Mouse (Mus musculus) erythroid progenitor cell, adult 5-6 weeks (primary cell): Measurements from ENCODE around the gene Vgll4. TPM values are rescaled to one million over a fixed set of nuclear protein-coding genes. Genes with fewer than 3 reads are reported as not detected.
A peak's percentile ranks its signal among the peaks of the same experiment; 100 is the strongest.

ENCODE experiments used
- ATAC-seq: replicated peaks from 2 replicates; pipeline ENCODE4 v1.8.0; 2016; ENCODE audit warnings: moderate number of reproducible peaks, mild to moderate bottlenecking, moderate TSS enrichment, inconsistent platforms; ENCODE audit not compliant: poor library complexity, low FRiP score, severe bottlenecking
- total RNA-seq, 2 experiments: library from RNA; stranded (forward) in 1 of 2; stranded (reverse) in 1 of 2; fragments of 150-400 nt in 1 of 2; fragments of 186-747, 209-891 nt in 1 of 2; gene quantifications; 2 replicates each; pipeline versions ENCODE4 v1.2.3 to v1.2.4; 2015 to 2017; ENCODE audit warnings: low replicate concordance in 2 of 2

The Vgll4 gene
- total RNA-seq, 2 experiments from 2014 or later = 3.3 to 6.7 TPM

- ATAC-seq = 0 out of 2 replicates have a peak, but pooled peaks have one; percentile 53
These were observed 47.3 kb downstream of the Vgll4 start for GRCm38 (mm10) chr6:114922355-114923096.

DNA sequence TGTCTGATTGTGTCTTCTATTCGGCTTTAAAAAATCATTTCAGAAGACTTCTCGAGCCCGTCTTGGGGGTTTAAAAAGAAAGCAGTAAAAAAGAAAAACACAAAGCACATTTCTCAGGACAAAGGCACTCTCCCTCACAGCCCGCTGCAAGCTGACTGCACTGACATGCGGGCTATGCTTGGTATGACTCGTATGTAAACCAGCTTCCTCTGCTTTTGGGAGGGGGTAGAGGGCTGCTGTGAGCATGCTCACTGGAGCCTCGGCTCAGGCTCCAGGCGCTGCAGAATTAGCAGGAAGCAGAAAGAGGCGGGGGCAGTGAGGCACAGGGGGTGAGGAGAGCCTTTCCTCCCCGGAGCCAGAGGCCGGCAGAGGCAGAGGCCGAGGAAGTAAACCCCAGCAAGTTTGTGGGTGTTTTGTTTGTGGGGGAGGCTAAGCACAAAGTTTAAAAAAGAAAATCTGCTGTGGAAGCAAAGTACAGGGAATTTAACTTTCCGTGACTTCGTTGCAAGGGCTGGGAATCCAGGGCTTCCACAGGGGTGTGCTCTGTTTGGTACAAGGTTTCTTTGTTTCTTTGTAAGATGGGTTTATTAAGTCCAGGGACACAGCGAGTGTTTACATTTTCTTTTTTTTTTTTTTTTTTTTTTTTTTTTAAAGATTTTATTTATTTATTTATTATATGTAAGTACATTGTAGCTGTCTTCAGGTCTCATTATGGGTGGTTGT is 48.0 kb downstream of the Vgll4 start:
- ATAC-seq = peak; percentile 50; the same call in 1 of the 2 replicates

GRCm38 (mm10) chr6:114920523-114921445 is 49.0 kb downstream of the Vgll4 start:
- ATAC-seq = peak; percentile 51; the same call in 1 of the 2 replicates

DNA sequence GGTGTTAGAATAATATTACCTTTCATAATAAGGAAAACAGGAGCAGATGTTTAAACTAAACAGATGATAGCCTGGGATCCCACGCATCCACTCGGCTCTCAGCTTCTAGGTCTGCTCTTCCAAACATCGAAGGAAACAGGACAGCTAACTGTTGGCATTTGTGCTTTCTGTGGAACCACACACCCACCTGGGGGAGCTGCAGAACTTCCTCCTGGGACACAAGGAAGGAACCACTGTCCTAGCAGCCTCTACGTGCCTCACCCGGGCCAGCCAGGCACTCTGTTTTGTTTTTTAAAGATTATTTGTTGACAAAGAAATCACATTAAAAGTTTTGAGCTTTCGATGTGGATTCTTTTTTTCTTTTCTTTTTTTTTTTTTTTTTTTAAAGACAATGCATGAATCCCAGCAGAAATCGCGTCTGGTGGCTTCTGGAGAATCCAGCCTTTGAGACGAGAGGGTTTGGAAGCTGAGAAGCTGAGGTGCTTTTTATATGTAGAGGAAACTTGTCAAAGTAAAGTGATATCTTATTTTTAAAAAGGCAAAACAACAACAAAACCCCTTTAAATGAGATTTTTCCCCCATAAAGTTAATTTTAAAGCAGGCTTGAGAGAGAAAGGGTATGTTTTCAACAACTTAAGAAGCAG is 50.0 kb downstream of the Vgll4 start:
- no peak; the same call in 1 of the 2 replicates for ATAC-seq

- no peak for ATAC-seq
These were observed 50.8 kb downstream of the Vgll4 start for GRCm38 (mm10) chr6:114918994-114919393.

GRCm38 (mm10) chr6:114917770-114918635 is 51.8 kb downstream of the Vgll4 start:
- no peak for ATAC-seq

- no peak for ATAC-seq
These were observed 52.7 kb downstream of the Vgll4 start for GRCm38 (mm10) chr6:114917129-114917528.

DNA sequence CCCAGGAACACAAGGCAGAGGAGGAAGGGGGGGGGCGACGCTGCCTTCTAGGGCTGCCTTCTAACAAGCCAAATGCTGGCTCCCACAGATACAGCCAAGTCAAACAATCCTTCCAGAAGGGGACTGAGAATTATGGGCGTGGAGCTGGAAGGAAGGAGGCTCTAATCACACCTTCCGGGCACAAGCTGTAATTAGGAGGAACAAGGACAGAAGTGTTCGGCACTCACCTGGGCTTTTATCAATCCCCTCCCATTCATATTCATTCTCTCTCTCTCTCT is 53.1 kb downstream of the Vgll4 start:
- ATAC-seq = no peak

DNA sequence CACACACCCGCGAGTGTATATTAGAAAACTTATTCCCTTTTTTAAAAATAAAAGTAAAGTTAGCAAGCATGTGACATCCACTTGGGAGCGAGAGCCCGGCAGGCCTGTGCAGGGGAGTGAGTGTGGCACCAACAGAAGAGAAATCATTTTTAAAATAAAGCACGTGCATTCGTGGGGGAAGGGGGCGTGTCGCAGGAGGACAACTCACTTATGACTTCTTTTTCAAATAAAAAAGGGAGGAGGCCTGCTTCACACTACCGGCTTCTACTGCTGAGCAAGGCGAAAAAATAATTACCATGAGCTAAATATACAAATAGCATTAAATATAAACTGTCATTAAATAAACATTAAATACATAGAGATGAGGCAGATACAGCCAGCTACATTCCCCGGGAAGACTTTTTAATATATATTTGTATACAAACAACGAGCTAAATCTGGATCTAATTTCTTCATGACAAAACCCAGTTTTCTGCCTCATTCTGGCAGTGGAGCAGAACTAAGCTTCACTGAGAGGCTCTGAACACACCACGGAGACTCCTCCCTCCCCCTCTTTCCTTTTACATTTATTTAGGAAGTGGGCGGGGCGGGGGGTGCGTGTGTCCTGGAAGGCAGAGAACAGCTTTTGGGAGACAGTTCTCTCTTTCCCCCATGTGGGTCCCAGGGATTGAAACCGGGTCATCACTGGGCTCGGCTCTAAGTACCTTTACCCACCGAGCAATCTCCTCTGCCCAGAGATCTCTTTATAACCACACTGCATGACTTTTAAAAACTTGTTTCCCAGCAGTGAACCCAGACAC is 53.7 kb downstream of the Vgll4 start:
- ATAC-seq = no peak

DNA sequence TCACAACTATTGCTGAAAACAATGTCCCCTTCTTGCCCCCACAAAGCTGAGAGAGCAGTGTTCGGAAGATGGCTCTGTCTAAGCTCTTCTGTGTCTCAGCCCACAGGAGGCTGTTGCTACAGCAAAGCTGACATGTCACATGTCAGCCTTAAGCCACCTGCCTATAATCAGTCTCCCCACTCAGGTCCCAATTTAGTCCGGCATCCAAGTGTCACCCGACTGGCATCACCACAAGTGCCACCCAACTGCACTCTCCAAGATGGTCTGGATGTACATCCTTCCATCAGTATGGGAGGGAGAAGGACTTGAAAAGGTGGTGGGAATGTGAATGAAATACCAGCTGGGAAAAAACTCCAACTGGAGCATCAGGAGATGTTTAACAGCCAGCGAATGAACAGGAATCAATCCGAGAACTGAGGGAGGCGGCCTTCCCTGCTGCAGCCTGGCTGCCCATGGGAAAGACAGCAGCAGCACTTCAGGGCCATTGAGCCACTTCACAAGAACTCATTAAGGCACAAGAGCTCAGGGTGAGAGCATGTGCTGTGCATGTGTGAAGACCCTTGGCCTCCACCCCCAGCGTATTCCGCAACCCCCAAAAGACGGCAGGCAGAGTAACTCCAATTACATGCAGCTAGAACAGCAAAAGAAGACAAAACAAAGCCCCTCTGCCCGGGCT is 55.6 kb downstream of the Vgll4 start:
- ATAC-seq = no peak

DNA sequence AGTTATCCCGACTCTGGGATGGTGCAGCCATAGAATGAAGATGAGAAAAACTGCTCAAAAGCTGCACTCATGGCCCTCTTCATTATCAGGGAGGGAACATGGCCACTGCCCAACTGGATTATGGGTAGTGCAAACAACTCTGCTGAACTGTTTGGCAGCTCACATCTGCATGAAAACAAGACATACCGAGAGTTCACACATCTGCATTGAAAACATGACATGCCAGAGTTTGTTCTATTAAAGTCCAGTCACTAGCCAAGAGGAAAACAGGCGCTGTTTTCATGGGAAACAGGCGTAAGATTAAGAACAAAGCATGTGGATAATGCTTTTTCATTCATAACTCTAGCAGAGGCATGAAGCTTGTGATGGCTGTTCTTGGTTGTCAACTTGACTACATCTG is 56.7 kb downstream of the Vgll4 start:
- no peak for ATAC-seq

DNA sequence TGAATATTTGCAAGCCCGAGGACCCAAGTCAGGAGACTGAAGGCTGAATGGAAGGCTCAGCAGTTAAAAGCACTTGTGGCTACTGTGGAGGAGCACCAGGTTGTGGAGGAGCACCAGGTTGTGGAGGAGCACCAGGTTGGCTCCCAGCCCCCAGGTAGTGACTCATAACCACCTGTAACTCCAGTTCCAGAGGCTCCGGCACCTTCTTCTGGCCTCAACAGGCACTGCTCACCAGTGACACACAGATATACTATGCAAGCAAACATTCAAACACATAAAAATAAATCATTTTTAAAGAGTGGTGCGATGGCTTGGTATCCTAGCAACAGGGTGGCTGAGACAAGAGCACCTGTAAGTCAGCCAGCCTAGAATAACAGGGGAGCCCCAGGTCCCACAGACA is 58.3 kb downstream of the Vgll4 start:
- no peak for ATAC-seq

DNA sequence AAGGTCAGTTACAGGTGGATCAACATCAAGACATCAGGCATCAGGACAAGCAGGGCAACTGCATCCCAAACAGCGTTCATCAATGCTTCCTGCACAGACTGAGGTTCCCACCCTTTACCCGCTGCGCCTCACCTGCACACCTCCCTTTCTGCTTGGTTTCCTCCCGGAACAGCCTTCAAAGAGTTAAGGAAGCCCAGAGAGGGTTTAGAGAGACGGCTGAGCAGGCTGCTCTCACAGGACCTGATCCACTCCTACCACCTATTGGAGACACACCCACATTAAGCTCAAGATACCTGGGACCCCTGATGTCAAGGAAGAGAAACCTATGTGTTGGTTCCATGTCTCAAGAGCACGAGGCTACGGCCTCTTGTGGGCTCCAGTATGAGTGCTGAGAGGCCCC is 60.0 kb downstream of the Vgll4 start:
- ATAC-seq = no peak

DNA sequence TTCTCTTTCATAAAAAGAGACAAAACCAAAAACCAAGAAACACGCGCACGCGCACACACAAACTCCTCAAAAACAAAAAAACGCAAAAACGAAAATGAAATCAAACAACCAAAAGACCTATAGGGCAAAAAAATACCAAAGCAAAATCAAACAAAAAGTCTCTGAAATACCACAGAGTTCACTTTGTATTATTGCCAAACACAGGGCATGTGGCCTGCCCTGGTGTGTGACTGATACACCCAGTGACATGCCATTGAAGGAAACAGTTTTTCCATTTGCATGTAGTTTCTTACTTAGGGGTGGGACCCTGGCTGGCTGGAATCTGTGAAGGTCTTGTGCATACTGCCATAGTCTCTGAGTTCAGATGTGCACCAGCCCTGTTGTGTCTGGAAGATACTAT is 62.3 kb downstream of the Vgll4 start:
- no peak for ATAC-seq

DNA sequence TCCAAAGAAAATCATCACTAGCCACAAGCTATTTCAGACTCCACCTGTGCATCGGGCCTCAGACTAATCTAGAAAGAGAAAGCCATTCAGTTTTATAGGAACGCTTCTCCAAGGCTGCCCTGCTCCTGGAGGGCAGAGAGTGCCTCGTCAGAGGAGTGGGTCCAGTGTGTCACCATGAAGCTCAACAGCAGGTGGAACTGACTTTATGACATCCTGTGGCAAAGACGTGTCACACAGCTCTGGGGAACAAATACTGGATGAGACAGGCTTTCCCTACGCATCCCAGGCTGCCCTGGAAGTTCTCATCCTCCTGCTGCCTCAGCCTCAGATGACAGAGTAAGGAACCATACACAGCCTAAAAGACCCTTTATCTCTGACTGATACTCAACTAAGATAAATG is 63.6 kb downstream of the Vgll4 start:
- ATAC-seq = no peak

DNA sequence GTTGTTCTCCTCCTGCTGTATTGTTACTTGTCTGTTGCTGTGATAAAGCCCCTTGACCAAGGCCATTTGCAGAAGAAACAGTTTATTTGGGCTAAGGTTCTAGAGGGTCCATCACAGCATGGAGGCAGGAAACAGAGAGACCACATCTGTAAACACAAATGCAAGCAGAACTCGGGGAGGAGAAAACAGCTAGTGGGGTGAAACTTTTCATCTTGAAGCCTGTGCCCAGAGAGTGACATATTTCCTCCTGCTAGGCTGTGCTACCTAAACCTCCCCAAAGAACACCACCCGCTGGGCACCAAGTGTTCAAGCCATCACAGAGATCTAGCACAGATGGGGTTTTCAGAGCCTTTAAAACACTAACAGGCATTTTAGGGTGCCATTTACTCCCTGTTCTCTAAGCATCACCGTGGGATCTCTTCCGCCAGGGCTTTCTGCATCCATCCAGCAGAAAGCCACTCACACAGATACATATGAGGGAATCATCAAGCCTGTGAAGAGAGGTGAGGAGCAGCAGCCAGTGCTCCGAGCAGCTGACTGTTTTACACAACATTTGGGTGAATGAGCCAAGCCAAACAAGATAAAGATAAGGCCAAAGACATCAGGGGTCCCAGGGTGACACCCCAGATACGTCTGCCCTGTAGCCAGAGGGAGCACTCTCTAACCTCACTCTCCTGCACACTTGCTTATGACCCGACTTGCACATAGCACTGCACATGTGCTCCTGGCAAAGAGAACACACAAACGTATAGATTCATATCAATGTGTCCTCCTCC is 64.4 kb downstream of the Vgll4 start:
- no peak for ATAC-seq

DNA sequence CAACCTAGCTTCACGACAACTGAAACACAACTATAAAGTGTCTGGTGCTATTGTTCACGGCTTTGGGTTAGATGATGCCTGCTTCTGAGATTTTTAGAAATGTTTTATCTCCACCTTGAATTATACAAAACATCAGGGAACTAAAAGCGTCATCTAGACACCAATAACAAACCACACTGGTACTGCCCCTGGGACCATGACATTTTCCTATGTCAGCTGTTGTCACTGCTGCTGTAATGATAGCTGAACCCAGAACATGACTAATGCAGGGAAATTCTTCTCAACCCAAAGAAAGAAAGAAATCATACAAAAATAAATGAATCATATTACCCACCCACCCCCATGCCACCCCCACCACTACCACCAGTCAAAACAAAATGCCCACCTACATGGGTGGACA is 65.0 kb downstream of the Vgll4 start:
- ATAC-seq = no peak
